Mouse (Mus musculus): Measurements from ENCODE around the gene Ndufa13.
A peak's percentile ranks its signal among the peaks of the same experiment; 100 is the strongest.

The Ndufa13 gene

DNA sequence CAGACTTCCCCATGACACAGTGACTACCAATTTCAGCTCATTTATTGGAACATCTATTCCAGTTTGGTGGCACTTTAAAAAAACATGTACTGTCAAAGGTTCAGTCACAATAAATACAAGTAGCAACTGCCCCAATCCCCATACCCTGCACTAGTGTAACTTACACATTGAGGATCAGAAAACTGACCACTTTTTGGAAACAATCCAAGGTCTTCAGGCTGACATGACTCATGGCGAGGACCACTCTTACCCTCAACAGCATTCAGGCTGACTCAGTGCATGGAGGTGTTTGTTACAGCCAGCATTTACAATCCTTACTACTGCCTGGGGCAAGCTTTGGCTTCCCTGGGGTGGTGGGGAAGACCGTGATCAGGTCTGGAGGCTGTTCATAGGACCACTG is 4.7 kb upstream of the Ndufa13 start:
- DNase-seq (ENCODE audit: low spot score) = no peak

DNA sequence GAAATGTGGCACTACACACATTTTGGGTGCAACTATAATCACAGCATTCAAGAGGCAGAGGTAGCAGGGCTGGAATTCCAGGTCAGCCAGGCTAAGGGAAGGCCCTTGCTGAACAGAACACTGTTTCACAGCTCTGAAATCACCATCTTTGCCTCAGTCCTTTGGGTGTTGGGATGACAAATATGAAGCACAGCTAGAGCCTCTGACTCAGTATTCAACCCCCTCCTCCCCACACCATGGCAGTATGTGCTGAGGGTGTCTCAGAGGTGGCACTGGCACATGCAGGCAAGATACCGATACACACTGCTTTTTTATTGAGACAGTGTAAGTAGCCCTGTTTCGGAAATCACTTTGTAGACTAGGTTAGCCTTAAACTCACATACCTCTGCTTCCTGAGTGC is 3.9 kb upstream of the Ndufa13 start:
- no peak for DNase-seq (ENCODE audit: low spot score)

DNA sequence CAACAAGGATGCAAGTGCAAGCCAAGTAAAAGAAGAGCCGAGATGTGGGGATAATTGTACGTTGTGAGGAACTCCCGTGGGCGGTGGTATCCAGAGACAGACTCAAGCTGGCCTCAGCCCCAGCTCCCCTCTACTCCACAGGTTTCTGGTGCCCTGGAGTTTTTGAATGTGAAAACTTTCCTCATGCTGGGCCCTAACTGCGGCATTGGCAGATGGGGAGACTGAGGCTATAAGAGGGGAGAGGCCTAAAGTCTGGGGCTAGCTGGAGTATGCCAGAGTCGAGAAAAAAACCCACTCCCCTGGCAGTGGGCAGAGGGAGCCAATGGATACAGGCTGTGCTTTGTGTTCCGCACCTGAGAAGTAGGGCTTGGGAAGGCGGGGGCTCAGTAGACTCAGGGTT is 1.7 kb upstream of the Ndufa13 start:
- DNase-seq (ENCODE audit: low spot score) = no peak

DNA sequence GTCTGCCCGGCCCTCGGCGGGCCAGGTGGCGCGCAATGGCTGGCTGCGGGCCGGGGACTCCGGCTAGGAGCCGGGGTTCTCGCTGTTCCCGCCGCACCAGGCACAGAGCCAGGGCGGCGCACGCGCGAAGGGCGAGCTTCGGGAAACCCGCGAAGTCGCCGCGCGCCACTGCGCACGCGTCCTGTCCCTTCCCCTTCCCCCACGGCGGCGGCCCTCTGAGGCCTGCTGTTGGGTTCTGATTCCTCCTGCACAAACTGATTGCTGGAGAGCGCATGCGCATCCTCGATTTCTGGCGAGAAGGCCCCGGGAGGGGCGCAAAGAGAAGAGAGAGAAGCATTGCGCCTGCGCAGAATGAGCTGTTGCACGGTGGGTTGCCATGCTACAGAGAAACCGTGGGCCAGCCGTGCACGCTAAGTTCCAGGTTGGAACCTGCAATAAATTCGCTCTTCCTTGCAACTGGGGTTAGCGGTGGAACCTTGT is 745 bp upstream of the Ndufa13 start:
- peak; percentile 98 for DNase-seq (ENCODE audit: low spot score)

DNA sequence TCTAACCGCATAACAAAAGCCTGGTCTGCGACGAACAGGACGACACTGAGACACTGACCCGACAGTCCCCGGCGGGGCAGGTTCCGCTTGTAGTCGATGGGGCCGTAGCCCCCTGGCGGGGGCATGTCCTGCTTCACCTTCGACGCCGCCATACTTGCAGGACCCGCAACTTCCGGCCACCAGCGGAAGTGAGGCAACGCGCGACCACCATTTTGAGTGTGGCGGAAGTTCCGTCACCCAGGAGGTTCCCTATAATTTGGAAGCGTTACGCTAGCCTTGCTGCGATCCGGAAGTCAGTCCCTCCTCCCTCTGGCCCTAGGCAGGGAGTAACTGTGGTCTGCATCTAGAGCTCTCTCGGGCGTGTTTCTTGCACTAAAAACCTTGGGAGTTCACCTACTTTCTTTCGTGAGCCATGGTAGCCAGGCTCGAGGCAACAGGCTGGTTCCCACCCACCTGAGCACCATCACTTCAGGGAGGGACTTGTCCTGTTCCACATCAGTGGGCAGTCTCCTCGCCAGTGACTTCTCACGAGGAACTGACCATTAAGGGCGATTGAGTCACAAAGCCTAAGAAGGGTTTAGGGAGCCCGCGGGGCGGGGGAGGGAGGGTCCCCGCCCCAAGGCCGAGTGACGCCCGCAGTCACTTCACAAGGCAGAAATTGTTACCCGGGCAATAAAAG is 735 bp downstream of the Ndufa13 start:
- DNase-seq (ENCODE audit: low spot score) = peak; percentile 97

DNA sequence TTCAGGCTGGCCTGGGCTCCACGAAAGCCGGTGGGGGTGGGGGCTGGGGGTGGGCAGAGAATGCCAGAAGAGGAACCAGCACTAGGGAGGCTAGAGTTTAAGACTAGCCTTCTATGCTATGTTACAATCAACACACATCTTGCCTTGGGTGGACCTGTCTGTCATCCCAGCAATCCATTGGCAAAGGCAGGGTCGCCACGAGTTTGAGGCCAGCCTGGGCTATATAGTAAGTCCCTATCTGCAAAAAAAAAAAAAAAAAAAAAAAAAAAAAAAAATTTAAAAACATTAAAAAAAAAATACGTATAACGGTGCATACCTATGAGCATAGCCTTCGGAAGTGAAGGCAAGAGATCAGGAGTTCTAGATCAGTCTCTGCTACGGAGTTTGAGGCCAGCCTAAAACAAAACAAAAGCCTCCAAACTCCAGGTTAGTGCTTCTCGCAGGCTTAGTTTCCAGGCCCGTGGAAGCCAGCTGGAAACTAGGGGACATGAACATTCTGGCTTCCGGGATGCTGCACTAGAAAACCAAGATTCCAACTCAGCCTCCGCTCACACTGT is 1.4 kb downstream of the Ndufa13 start:
- no peak for DNase-seq (ENCODE audit: low spot score)

DNA sequence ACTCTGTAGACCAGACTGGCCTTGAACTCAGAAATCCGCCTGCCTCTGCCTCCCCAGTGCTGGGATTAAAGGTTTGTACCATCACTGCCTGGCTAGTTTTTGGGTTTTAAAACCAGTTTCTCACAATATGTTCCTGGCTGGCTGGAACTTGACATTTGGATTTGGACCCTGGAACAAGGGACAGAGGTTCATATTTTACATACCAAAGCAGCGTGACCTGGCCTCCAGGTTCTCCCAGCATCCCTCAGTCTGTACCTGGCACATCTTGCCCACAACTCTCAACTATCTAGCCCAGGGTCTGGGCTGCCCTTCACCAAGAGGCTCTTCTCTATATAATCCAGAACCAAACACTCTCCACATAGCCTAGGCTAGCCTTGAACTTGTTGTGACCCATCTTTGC is 2.5 kb downstream of the Ndufa13 start:
- no peak for DNase-seq (ENCODE audit: low spot score)

DNA sequence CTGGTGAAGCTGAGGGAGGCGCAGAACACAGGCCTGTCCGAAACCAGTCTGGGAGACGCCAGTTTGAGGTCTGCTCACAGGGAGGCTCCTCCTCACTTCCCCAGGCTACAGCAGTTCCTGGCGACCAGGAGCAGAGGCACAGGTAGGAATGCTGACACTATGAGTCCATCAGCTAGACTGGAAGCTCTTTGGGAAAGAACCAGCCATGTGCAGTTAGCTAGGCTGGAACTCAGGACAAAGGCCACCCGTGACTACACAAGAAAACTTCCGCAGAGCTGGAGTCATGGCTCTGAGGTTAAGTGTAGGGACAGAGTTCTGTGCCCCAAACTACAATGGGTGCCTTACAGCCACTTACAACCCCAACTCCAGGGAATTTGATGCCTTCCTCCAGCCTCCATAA is 4.5 kb downstream of the Ndufa13 start:
- no peak for DNase-seq (ENCODE audit: low spot score)

DNA sequence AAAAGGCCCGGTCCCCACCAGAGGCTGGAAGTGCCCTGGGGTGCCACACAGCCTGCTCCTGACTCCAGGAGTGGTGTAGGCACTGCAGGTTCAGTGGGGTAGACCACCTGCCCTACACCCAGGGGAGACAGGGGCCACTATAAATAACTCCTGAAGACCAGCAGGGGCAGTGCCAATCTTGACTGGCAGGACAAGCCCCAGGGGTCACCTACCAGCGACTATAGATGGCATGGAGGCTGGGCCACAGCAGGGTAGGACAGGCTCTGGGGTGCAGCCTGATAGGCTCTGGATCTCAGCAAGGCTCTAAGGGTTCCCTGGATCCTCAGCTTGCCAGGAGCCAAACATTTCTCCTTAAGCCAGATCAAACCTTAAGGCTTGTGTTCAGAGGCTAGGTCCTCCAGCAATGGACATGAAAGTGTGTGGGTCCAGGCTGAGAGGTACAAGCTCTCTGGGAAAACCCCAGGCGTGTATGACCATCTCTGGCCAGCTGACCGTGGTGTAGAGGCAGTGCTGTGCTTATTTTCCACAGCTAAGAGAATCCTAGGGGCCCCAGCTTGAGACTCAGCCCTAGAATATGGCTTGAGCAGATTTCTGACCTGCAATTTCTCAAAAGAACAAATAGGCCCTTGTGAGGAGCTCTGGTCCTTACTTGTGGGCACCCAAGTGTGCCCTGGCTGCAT is 6.4 kb downstream of the Ndufa13 start:
- DNase-seq (ENCODE audit: low spot score) = no peak

DNA sequence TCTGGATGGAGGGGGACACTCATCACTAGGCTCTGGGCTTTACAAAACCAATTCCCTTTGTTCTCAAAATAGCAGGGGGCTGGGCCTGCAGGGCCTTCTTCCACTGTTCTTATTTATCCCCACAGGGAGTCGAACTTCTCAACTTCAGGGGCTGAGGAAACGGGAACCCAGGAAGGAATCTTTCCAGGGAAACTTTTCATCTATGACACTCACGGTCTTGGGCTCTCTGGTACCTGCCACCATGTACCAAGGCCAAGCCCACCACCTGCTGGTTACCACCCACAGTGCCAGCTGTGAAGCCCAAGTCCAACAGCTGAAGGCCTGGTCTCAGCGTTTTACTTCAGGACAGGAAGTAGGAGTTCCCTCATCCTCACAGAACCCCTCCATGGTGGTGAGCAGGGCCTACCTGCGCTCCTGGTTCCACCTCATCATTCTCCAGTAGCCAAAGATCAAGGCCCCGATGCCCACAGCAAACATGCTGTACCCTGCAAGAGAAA is 7.5 kb downstream of the Ndufa13 start:
- no peak for DNase-seq (ENCODE audit: low spot score)

DNA sequence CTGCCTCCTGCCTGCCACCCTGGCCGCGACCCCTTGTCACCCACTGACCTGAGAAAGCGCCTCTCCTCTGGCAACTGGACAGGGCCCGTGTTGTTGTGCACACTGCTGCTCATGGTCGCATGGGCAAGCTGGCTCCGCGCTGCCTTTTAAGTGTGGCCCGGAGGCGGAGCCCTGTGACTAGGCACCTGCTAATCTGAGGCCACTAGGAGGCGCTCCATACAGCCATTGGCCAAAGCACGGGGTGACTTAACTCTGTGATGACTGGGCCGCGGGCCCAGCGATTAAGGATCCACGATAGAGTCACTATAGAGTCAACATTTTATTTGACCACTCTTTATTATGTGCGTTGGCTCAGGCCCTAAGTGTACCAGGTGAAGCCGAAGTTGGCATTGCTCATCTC is 8.5 kb downstream of the Ndufa13 start:
- peak; percentile 83 for DNase-seq (ENCODE audit: low spot score)

DNA sequence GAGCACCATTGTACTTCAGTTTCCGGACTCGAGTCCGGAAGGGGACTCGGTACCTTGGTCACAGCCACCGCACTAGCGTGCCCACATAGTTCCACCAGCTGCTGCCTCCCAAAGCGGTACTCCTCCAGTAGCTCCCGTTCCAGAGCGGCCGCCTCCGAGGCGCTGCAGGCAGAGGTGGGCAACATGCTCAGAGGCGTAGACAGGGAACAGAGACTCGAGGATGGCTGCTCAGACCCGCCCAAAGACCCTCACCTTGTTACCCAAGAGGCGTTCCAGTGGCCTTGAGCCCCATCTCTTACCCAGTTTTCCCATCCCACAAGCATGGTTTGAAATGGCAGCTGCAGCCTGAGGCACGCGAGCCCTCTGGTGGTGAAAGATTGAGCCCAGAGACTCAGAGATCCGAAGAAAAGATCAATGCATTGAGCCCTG is 11.5 kb downstream of the Ndufa13 start:
- peak; percentile 69 for DNase-seq (ENCODE audit: low spot score)

DNA sequence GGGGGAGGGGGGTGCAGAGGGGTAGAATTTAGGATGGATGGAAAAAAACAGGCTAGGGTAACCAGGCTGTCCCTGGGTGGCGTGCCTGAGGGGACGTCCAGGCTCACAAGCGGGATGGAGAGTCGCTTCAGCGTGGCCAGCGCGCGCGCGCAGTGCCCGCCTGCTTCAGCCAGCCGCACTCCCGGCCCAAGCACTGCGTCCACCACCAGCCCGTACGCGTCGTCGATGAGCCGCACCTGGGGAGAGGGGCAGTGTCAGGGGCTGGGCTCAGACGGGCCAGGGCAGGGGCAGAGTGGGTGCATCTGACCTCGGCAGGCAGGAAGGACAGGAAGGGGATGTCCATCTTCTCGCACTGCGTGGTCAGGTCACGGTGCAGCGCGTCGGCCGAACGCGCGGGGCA is 13.5 kb downstream of the Ndufa13 start:
- DNase-seq (ENCODE audit: low spot score) = no peak

DNA sequence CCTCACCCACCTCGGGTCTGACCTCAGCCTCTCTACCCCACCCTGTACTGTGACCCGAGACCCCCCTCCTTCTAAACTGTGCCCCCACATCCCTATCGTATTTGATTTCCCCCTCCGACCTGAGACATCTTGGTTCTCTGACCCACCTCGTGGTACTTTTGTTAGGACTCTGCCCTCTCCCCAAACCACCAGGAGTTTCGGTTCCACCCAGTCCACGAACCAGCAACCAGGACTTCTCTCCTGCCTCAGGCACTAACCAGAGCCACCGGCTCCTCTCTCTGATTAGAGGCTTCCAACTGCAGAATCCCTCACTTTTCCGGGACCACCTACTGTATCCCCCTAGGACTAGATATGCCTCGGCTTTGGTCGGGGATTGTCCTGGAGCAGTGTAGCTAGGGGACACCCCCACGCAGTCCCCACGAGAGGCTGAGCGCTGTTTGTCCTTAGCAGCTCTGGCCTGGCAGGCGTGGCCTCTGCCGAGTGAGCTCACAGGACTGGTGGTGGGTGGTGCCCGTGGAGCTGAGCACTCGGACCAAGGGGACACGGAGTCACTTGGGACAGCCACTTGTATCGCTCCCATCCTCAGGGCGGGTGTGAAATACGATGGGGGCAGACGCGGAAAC is 14.0 kb downstream of the Ndufa13 start:
- no peak for DNase-seq (ENCODE audit: low spot score)

DNA sequence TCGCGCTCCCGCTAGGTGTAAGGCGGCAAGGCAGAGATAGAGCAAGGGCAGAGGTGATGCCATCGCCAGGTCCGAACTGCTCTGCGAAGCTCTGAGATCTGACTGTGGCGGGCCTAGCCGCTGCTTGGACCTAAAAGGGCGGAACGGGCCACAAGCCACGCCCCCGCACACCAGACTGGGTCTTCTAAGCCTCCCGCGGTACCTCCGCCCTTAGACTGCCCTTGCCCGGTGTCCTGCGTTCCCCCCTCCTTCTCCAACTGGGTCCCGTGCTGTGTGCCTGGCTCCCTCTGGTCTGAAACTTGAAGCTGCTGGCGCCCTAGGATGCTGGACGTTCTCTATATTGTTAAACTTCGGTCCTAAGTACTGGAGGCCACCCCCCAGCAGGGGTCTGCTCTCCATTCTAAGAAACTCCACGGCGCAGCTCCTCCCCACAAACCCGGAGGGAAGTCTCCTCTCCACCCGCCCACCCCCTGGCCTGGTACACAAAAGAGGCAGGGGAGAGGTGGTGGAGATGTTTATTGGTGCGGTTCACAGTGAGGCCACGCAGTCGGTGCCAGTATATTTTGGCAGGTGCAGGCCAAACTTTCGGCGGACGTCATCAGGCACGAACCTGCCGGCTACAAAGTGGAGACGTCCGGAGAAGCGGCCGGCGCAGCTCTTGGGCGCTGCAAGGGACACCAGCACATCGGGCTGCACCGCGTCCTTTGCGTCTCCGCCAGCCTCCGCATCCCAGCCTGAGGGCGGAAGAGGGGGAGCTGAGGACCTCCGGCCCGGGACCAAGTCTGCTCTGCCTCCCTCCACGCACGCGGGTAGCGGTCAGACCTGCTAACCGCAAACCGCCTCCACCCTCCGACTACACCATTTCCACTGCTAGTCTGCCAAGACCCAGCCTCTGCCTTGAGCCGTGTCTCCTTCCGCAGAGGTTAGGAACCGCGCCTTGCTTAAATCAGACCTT is 14.8 kb downstream of the Ndufa13 start, which contains the start of gene Cilp2:
Cilp2 (minus strand) TSS at position 399 of the 955 bp plus-strand sequence.
- no peak for DNase-seq (ENCODE audit: low spot score)

DNA sequence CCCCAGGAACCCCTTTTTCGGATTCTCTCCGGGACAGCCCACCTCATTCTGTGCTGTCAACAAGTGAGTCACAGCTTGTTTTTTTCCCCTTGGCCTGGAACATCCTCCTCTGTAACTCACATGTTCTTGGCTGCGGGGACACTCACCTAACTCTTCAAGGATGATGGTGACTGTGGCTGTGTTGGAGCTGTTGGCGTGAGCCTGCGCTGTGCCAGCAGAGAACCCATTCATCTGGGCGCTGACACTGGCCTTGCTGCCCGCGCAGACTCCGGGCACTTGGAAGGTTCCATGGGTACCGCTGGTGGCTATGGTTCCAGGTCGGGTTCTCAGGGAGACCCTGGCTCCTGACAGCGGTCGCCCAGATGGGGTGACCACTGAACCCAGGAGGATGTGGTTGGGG is 18.2 kb downstream of the Ndufa13 start:
- peak; percentile 42 for DNase-seq (ENCODE audit: low spot score)

DNA sequence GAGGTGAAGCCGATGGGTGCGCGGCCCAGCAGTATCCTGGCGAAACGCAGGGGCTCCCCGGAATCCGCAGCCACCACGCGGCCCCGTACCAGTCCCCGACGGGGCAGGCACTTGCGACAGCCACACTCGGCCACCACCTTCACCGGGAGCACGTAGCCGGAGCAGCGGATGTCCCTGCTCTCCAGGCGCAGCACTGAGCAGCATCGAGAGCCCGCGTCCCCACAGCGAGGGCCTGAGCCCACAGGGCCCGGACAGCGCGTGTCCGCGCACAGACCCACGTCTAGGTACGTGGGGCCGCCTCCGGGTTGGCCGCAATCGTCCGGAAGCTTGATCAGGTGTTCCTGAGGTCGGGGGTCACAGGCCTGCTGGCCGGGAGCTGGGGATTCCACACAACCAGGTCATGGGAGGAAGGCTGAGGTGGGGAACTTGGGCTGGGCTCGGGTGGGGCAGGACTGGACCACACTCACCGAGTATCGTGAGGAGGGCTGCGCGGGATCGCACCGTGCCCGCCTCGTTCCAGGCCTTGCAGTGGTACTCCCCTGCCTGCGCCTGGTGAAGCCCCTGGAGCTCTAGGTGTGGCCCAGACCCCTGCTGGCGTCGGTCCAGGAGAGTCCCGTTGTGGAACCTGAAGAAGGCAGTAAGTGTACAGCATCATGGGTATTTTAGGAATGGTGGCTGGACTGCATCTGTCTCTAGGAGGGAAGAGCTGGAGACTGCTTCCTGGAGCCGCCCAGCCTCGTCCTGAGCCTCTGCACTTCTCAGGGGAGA is 19.3 kb downstream of the Ndufa13 start:
- peak; percentile 71 for DNase-seq (ENCODE audit: low spot score)

DNA sequence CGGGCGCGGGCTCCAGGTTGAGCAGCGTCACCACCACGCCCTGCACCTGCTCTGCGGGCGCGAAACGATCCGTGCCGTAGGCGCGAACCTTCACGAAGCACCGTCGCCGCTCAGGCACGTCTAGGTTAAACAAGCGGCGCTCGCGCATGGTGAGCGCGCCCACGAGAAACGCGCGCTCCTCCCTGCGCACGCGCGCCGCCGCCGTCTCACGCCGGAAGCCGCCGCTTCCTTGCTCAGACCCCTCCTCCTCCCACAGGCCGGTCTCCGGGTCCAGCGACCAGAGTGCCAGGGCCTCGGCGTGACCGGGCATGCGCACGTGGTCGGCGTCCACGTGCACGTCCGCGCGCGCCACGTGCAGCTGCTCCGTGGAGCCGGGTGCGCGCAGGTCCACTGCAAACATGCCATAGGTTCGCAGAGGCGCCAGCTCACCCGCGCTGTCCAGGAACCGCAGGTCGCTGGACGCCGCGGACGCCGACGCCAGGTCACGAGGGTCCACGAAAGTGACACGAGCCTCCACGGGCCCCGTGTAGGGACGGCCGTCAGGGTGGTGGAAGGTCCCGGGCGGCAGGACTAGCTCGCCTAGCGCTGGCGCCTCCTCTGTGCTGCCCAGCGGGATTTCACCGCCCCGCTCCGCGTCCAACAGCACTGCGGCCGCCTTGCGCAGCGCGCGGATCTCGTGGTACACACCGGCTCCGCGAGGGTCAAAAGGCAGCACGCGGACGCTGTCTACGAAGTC is 20.2 kb downstream of the Ndufa13 start:
- DNase-seq (ENCODE audit: low spot score) = peak; percentile 82

DNA sequence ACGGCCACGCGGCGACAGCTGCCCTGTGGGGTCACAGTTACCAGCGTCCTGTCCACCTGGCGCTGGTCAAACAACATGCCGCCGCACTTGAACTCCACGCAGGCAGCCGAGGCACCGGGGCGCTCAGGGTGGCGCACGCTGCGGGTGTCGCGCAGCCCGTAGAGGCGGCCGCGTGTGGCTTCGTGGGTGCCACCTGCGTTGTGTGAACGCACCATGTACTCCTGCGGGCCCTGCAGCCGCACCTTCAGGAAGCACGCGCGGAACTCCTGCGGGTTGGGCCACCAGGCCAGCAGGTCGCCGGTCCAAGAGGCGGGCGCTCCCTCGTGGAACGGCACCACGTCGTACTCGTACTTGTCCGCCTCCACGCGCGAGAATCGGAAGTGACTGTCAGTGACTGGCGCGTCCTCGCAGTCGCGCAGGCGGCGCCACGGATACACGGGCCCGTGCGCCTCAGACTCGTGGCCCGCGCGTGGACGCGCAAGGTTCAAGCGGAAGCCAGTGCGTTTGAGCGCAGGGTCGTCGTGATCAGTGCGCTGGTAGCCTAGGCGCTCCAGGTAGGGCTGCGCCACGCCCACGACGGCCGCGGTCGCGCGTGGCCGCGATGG is 21.0 kb downstream of the Ndufa13 start:
- peak; percentile 46 for DNase-seq (ENCODE audit: low spot score)

DNA sequence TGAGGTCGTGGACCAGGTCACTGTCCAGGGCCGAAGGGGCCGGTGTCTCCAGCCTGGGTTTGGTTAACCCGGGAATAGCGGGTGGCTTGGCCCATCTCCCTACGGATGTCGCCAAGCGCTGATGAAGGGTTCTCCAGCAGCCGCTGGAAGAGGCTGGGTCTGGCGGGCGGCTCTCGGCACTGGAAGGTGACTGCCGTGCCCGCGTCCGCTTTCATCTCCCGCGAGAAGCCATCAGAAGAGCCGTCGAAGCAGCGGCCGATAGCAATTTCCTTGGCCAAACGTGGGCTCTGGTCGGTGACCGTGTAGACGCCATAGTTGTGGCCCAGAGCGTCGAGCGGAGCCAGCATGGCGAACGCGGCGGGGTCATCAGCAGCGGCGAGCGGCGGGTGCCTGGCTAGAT is 21.5 kb downstream of the Ndufa13 start:
- no peak for DNase-seq (ENCODE audit: low spot score)
